Mouse (Mus musculus) ES-Bruce4 (cell line): ENCODE results near the gene Tenm4. TPM values are rescaled to one million over a fixed set of nuclear protein-coding genes. Genes with fewer than 3 reads are reported as not detected.

Source experiments
- H3K27ac ChIP-seq: 2 replicates; pipeline ENCODE4 v1.5.1; 2012; ENCODE audit warnings: low read length, inconsistent platforms; ENCODE audit not compliant: insufficient read depth
- H3K27me3 ChIP-seq: 2 replicates; pipeline ENCODE4 v1.6.1; 2012; ENCODE audit warnings: mild to moderate bottlenecking, low read length, inconsistent platforms; ENCODE audit not compliant: control insufficient read depth, poor library complexity, insufficient read depth, severe bottlenecking
- H3K36me3 ChIP-seq: 2 replicates; pipeline ENCODE4 v1.6.1; 2012; ENCODE audit warnings: inconsistent platforms, mild to moderate bottlenecking, low read length, moderate library complexity; ENCODE audit not compliant: control insufficient read depth, poor library complexity, insufficient read depth, severe bottlenecking
- H3K4me1 ChIP-seq: one replicate; pipeline ENCODE4 v1.8.1; 2011; ENCODE audit warnings: low read length; ENCODE audit not compliant: control insufficient read depth, insufficient read depth
- H3K4me3 ChIP-seq: 2 replicates; pipeline ENCODE4 v1.5.1; 2011; ENCODE audit warnings: low read depth, mild to moderate bottlenecking, low read length
- H3K9ac ChIP-seq: 2 replicates; pipeline ENCODE4 v1.6.1; 2012; ENCODE audit warnings: low read depth, mild to moderate bottlenecking, inconsistent platforms; ENCODE audit not compliant: poor library complexity, severe bottlenecking
- H3K9me3 ChIP-seq: replicated peaks from 2 replicates; pipeline ENCODE4 v1.6.1; 2012; ENCODE audit warnings: mild to moderate bottlenecking, low read length, inconsistent platforms; ENCODE audit not compliant: control insufficient read depth, poor library complexity, insufficient read depth, severe bottlenecking
- CTCF ChIP-seq: IDR thresholded peaks from one replicate; pipeline ENCODE4 v1.8.1; 2011; ENCODE audit warnings: low read depth, low read length
- EP300 ChIP-seq: IDR thresholded peaks from 2 replicates; pipeline ENCODE4 v1.6.1; 2011; ENCODE audit warnings: low read depth, low read length; ENCODE audit not compliant: insufficient read depth
- POLR2A ChIP-seq: IDR thresholded peaks from one replicate; pipeline ENCODE4 v1.8.1; 2011; ENCODE audit warnings: low read length; ENCODE audit not compliant: insufficient read depth
- polyA plus RNA-seq: library from polyadenylated mRNA; stranded (reverse); fragments of >200 nt; gene quantifications from 2 replicates; pipeline ENCODE4 v1.2.4, GENCODE M21; 2011; ENCODE audit warnings: low read depth; ENCODE audit not compliant: missing spikeins, insufficient read depth, insufficient read length

Gene Tenm4
- polyA plus RNA-seq, 1 experiment: 4.8 TPM

DNA sequence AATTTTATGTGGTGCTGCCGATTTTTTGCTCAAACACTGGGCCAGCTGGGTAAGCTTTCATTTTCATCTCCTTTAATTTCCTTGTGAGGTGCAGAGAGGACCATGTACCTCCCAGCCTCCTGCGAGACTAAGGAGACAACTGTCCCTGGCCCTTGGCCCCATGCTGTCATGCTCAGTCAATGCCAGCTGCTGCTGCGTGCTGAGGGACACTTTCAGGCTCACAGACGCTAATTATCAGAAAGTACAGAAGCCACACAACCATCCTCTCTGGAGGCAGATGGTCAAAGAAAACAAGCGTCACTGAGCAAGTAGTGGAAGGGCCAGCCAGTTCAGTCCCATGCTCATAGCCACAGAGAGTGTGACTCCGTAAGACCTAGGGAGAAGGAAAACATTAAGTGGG is 287.9 kb downstream of the Tenm4 start:
- H3K9me3 ChIP-seq: no peaks in the 10 kb centered on the region
- H3K27me3 ChIP-seq: no peaks in the 10 kb centered on the region
- H3K4me3 ChIP-seq: no peak overlapping the region
- H3K36me3 ChIP-seq: no peaks in the 10 kb centered on the region
- H3K4me1 ChIP-seq: no peaks in the 10 kb centered on the region
- H3K9ac ChIP-seq: no peak overlapping the region
- no peak for TF ChIP-seq POLR2A
- TF ChIP-seq EP300: no peak
- TF ChIP-seq CTCF: no peak
- H3K27ac ChIP-seq: no peak overlapping the region

DNA sequence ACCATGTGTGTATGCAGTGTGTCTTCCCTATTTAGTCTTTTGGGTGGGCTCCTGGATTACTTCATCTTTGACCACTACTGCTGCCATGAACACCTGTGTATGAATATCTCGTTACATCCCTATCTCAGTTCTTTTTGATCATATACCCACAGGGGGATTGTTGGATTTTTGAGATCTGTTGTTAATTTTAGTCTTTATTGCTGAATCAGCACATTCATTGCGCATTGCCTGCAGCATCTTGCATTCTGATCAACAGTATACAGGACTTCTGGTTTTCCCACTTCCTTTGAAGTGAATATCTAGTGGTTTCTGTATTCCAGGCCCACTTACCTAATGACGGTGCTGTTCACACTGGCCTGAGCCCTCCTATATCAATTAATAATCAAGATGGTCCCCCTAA is 295.7 kb downstream of the Tenm4 start:
- H3K27ac ChIP-seq: no peak overlapping the region
- no peaks in the 10 kb centered on the region for H3K36me3 ChIP-seq
- no peaks in the 10 kb centered on the region for H3K9me3 ChIP-seq
- no peaks in the 10 kb centered on the region for H3K4me1 ChIP-seq
- no peak overlapping the region for H3K4me3 ChIP-seq
- no peak overlapping the region for H3K9ac ChIP-seq
- no peak for TF ChIP-seq CTCF
- no peak for TF ChIP-seq EP300
- TF ChIP-seq POLR2A: no peak
- H3K27me3 ChIP-seq: no peaks in the 10 kb centered on the region

DNA sequence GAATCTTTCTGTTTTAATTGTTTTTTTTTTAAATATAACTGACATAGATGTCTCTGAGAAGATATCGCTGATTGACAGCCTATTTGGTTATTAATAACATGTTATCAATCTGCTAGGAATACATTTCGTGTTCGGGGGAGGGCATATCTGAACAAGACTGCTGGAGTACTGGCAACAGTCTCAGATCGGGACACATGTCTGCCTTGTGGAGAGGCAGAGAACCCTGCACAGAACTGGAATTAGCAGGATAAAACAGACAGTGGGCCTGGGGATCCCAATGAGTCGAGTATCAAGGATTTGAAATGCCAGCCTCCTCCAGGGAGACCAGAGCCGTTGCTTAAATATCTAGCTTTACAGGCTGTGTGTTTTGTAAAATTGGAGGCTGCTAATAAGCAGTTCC is 299.8 kb downstream of the Tenm4 start:
- no peak overlapping the region for H3K4me3 ChIP-seq
- TF ChIP-seq EP300 (no peak), POLR2A (no peak), CTCF (no peak)
- H3K36me3 ChIP-seq: no peaks in the 10 kb centered on the region

GRCm38 (mm10) chr7:96474560-96475089 is 303.6 kb downstream of the Tenm4 start:
- Histone ChIP-seq H3K4me1 (no peaks in the 10 kb centered on the region), H3K9ac (no peak overlapping the region), H3K4me3 (no peak overlapping the region), H3K36me3 (no peaks in the 10 kb centered on the region), H3K27me3 (no peaks in the 10 kb centered on the region), H3K9me3 (no peaks in the 10 kb centered on the region), H3K27ac (no peak overlapping the region)
- TF ChIP-seq CTCF (no peak), POLR2A (no peak), EP300 (no peak)

More for the DNA sequence above, 299.8 kb downstream of the Tenm4 start:
- Histone ChIP-seq H3K9me3 (no peaks in the 10 kb centered on the region), H3K9ac (no peak overlapping the region), H3K27ac (no peak overlapping the region), H3K4me1 (no peaks in the 10 kb centered on the region), H3K27me3 (no peaks in the 10 kb centered on the region)

DNA sequence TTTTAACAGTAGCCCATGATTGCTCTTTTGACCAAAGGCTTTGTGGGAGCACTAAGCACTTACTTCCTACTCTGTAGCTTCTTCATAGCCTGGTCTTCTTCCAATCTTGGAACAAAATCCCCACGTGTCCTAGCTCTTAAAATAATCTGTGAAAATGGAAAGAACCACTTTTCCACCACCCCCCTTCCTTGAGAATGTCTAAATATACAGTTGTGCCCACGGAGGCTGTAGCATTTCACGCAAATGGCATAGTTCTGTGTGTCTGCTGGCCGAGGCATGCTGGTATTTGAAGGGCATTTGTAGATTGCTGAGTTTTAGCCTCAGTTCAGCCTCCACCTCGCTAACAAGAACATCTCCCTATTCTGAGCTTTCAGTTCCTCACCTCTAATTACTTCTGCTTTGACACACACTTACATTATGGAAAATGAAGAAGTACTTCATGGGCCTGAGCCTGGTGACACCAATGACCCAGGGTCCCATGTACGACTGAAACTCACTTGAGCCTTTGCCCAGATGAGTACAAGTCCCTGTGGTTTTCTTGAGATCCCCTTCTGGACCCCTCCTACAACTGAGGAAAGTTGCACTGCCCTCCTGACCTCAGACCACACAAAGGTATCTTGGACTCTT is 306.1 kb downstream of the Tenm4 start:
- H3K4me3 ChIP-seq: no peak overlapping the region

GRCm38 (mm10) chr7:96479139-96479538 is 308.1 kb downstream of the Tenm4 start:
- H3K4me1 ChIP-seq: no peaks in the 10 kb centered on the region
- H3K9me3 ChIP-seq: no peaks in the 10 kb centered on the region
- TF ChIP-seq EP300: no peak
- TF ChIP-seq CTCF: no peak
- TF ChIP-seq POLR2A: no peak
- H3K36me3 ChIP-seq: no peaks in the 10 kb centered on the region
- no peaks in the 10 kb centered on the region for H3K27me3 ChIP-seq
- no peak overlapping the region for H3K4me3 ChIP-seq
- no peak overlapping the region for H3K9ac ChIP-seq
- no peak overlapping the region for H3K27ac ChIP-seq

More for the DNA sequence above, 306.1 kb downstream of the Tenm4 start:
- Histone ChIP-seq H3K4me1 (no peaks in the 10 kb centered on the region), H3K36me3 (no peaks in the 10 kb centered on the region), H3K9ac (no peak overlapping the region), H3K27me3 (no peaks in the 10 kb centered on the region), H3K9me3 (no peaks in the 10 kb centered on the region), H3K27ac (no peak overlapping the region)
- TF ChIP-seq POLR2A (no peak), CTCF (no peak)
